Mouse (Mus musculus) forebrain, embryonic 13.5 days (tissue): ENCODE results near the gene St6galnac5. TPM values are rescaled to one million over a fixed set of nuclear protein-coding genes. Genes with fewer than 3 reads are reported as not detected.
A peak's percentile ranks its signal among the peaks of the same experiment; 100 is the strongest.

Source experiments
- ATAC-seq: fragments of 200-750 bp; cut with Nextera tagmentation; 2 replicates; pipeline ENCODE4 v1.8.0; 2017
- H3K27ac ChIP-seq: fragments of 300-500 bp; sonication (generic); 2 replicates; pipeline ENCODE4 v1.5.1; 2015; ENCODE audit warnings: inconsistent platforms, mild to moderate bottlenecking, moderate library complexity
- H3K27me3 ChIP-seq: fragments of 300-500 bp; sonication (generic); 2 replicates; pipeline ENCODE4 v1.6.1; 2015; ENCODE audit warnings: mild to moderate bottlenecking, inconsistent platforms
- H3K36me3 ChIP-seq: fragments of 300-500 bp; sonication (generic); 2 replicates; pipeline ENCODE4 v1.6.1; 2015; ENCODE audit warnings: mild to moderate bottlenecking, inconsistent platforms; ENCODE audit not compliant: poor library complexity, severe bottlenecking
- H3K4me1 ChIP-seq: fragments of 300-500 bp; sonication (generic); 2 replicates; pipeline ENCODE4 v1.6.1; 2015; ENCODE audit warnings: inconsistent platforms
- H3K4me2 ChIP-seq: fragments of 300-500 bp; sonication (generic); 2 replicates; pipeline ENCODE4 v1.6.1; 2015; ENCODE audit warnings: inconsistent platforms, mild to moderate bottlenecking, moderate library complexity
- H3K4me3 ChIP-seq: fragments of 300-500 bp; sonication (generic); 2 replicates; pipeline ENCODE4 v1.5.1; 2015; ENCODE audit warnings: mild to moderate bottlenecking, inconsistent platforms
- H3K9ac ChIP-seq: fragments of 300-500 bp; sonication (generic); 2 replicates; pipeline ENCODE4 v1.6.1; 2015; ENCODE audit warnings: mild to moderate bottlenecking, inconsistent platforms
- H3K9me3 ChIP-seq: fragments of 300-500 bp; sonication (generic); replicated peaks from 2 replicates; pipeline ENCODE4 v1.6.1; 2016; ENCODE audit warnings: inconsistent platforms
- WGBS: fragments of 180-500 bp; shearing (Covaris S2); methylation state at CpG from one replicate; pipeline ENCODE4 v1.1.7; 2015; 5-methylcytosine and 5-hydroxymethylcytosine counted together
- polyA plus RNA-seq: library from polyadenylated mRNA; unstranded; fragments of >200 nt; fragmentation: Nextera tagmentation; extraction: Ambion mirVana; gene quantifications from 2 replicates; pipeline ENCODE4 v1.2.1, GENCODE M21; 2015

Gene St6galnac5
- polyA plus RNA-seq, 1 experiment from 2014 or later: 5.7 TPM

GRCm38 (mm10) chr3:152875723-152876290 is 106.2 kb downstream of the St6galnac5 start:
- H3K27ac ChIP-seq: no peak overlapping the region
- H3K9me3 ChIP-seq: no peaks in the 10 kb centered on the region
- H3K4me2 ChIP-seq: no peak overlapping the region
- H3K36me3 ChIP-seq: no peaks in the 10 kb centered on the region
- no peak for ATAC-seq
- no peaks in the 10 kb centered on the region for H3K27me3 ChIP-seq
- H3K4me1 ChIP-seq: peaks cover 13% of the 10 kb centered on the region
- H3K9ac ChIP-seq: no peak overlapping the region
- 86% methylated on average over 6 of the region's 6 CpGs for WGBS
- H3K4me3 ChIP-seq: no peak overlapping the region

GRCm38 (mm10) chr3:152874431-152875355 is 107.4 kb downstream of the St6galnac5 start:
- ATAC-seq: no peak

GRCm38 (mm10) chr3:152872596-152872995 is 109.5 kb downstream of the St6galnac5 start:
- Histone ChIP-seq H3K9ac (no peak overlapping the region), H3K4me2 (no peak overlapping the region), H3K4me1 (peaks cover 20% of the 10 kb centered on the region), H3K27ac (no peak overlapping the region), H3K27me3 (no peaks in the 10 kb centered on the region), H3K9me3 (no peaks in the 10 kb centered on the region), H3K4me3 (no peak overlapping the region), H3K36me3 (no peaks in the 10 kb centered on the region)
- ATAC-seq: no peak
- WGBS: 45% methylated on average over 6 of the region's 6 CpGs

More at GRCm38 (mm10) chr3:152874431-152875355, 107.4 kb downstream of the St6galnac5 start:
- no peaks in the 10 kb centered on the region for H3K27me3 ChIP-seq
- H3K4me1 ChIP-seq: peaks cover 13% of the 10 kb centered on the region
- no peak overlapping the region for H3K9ac ChIP-seq
- no peak overlapping the region for H3K4me2 ChIP-seq
- WGBS: 83% methylated on average over 17 of the region's 17 CpGs
- no peak overlapping the region for H3K27ac ChIP-seq
- H3K36me3 ChIP-seq: no peaks in the 10 kb centered on the region
- no peaks in the 10 kb centered on the region for H3K9me3 ChIP-seq
- no peak overlapping the region for H3K4me3 ChIP-seq

GRCm38 (mm10) chr3:152872054-152872453 is 110.0 kb downstream of the St6galnac5 start:
- WGBS: 62% methylated on average over 12 of the region's 12 CpGs
- ATAC-seq: no peak
- no peak overlapping the region; the same call in 1 of the 2 replicates for H3K4me2 ChIP-seq

GRCm38 (mm10) chr3:152867654-152868525 is 114.2 kb downstream of the St6galnac5 start:
- no peak overlapping the region for H3K4me3 ChIP-seq
- H3K9ac ChIP-seq: no peak overlapping the region
- 0 out of 2 replicates have a peak overlapping the region, but pooled peaks have one; percentile 25 for H3K27ac ChIP-seq
- no peaks in the 10 kb centered on the region for H3K36me3 ChIP-seq
- 78% methylated on average over 12 of the region's 12 CpGs for WGBS
- H3K4me1 ChIP-seq: peaks cover 20% of the 10 kb centered on the region
- H3K27me3 ChIP-seq: no peaks in the 10 kb centered on the region
- 0 out of 2 replicates have a peak, but pooled peaks cover 6% of the 10 kb centered on the region for H3K9me3 ChIP-seq
- peak; percentile 40 for ATAC-seq
- H3K4me2 ChIP-seq: no peak overlapping the region

More at GRCm38 (mm10) chr3:152872054-152872453, 110.0 kb downstream of the St6galnac5 start:
- H3K36me3 ChIP-seq: no peaks in the 10 kb centered on the region
- H3K9me3 ChIP-seq: no peaks in the 10 kb centered on the region
- no peaks in the 10 kb centered on the region for H3K27me3 ChIP-seq
- H3K9ac ChIP-seq: no peak overlapping the region
- no peak overlapping the region for H3K27ac ChIP-seq
- H3K4me3 ChIP-seq: no peak overlapping the region
- peaks cover 20% of the 10 kb centered on the region for H3K4me1 ChIP-seq

- ATAC-seq: peak; percentile 34; the same call in 1 of the 2 replicates
- WGBS: 81% methylated on average over 22 of the region's 22 CpGs
- Histone ChIP-seq H3K27me3 (no peaks in the 10 kb centered on the region), H3K4me1 (peaks cover 6% of the 10 kb centered on the region; the same call in 1 of the 2 replicates), H3K27ac (no peak overlapping the region), H3K9me3 (0 out of 2 replicates have a peak, but pooled peaks cover 6% of the 10 kb centered on the region), H3K36me3 (no peaks in the 10 kb centered on the region), H3K9ac (no peak overlapping the region), H3K4me2 (no peak overlapping the region), H3K4me3 (no peak overlapping the region)
Measured at GRCm38 (mm10) chr3:152866035-152866965, 115.7 kb downstream of the St6galnac5 start.

- Histone ChIP-seq H3K4me3 (no peak overlapping the region), H3K9me3 (0 out of 2 replicates have a peak, but pooled peaks cover 6% of the 10 kb centered on the region), H3K27me3 (no peaks in the 10 kb centered on the region), H3K4me1 (no peaks in the 10 kb centered on the region), H3K4me2 (no peak overlapping the region), H3K27ac (no peak overlapping the region), H3K36me3 (no peaks in the 10 kb centered on the region), H3K9ac (no peak overlapping the region)
- WGBS: 59% methylated on average over 1 of the region's 1 CpGs
- ATAC-seq: no peak
Measured at GRCm38 (mm10) chr3:152861978-152862377, 120.1 kb downstream of the St6galnac5 start.

- ATAC-seq: no peak
- Histone ChIP-seq H3K36me3 (no peaks in the 10 kb centered on the region), H3K27ac (no peak overlapping the region), H3K9ac (no peak overlapping the region), H3K27me3 (no peaks in the 10 kb centered on the region), H3K9me3 (0 out of 2 replicates have a peak, but pooled peaks cover 6% of the 10 kb centered on the region), H3K4me2 (no peak overlapping the region), H3K4me3 (no peak overlapping the region), H3K4me1 (0 out of 2 replicates have a peak, but pooled peaks cover under 1% of the 10 kb centered on the region)
- 87% methylated on average over 4 of the region's 4 CpGs for WGBS
Measured at GRCm38 (mm10) chr3:152861450-152861849, 120.6 kb downstream of the St6galnac5 start.

- peak; percentile 31; the same call in 1 of the 2 replicates for ATAC-seq
- H3K4me1 ChIP-seq: peaks cover 6% of the 10 kb centered on the region; the same call in 1 of the 2 replicates
- no peaks in the 10 kb centered on the region for H3K36me3 ChIP-seq
- 65% methylated on average over 10 of the region's 10 CpGs for WGBS
- no peaks in the 10 kb centered on the region for H3K27me3 ChIP-seq
- H3K4me2 ChIP-seq: no peak overlapping the region
- H3K27ac ChIP-seq: no peak overlapping the region
- H3K4me3 ChIP-seq: no peak overlapping the region
- H3K9ac ChIP-seq: no peak overlapping the region
- no peaks in the 10 kb centered on the region for H3K9me3 ChIP-seq
Measured at GRCm38 (mm10) chr3:152856095-152856494, 126.0 kb downstream of the St6galnac5 start.

GRCm38 (mm10) chr3:152855006-152855614 is 126.9 kb downstream of the St6galnac5 start:
- Histone ChIP-seq H3K4me3 (no peak overlapping the region), H3K9me3 (no peaks in the 10 kb centered on the region), H3K27me3 (no peaks in the 10 kb centered on the region), H3K4me2 (no peak overlapping the region), H3K27ac (no peak overlapping the region), H3K4me1 (peaks cover 6% of the 10 kb centered on the region; the same call in 1 of the 2 replicates), H3K36me3 (no peaks in the 10 kb centered on the region), H3K9ac (no peak overlapping the region)
- no peak for ATAC-seq
- WGBS: 70% methylated on average over 12 of the region's 12 CpGs
